Mouse (Mus musculus): ENCODE data around the gene Cfap58. TPM values are rescaled to one million over a fixed set of nuclear protein-coding genes. Genes with fewer than 3 reads are reported as not detected.

Gene Cfap58
- polyA plus RNA-seq, 1 experiment: 49.3 TPM

DNA sequence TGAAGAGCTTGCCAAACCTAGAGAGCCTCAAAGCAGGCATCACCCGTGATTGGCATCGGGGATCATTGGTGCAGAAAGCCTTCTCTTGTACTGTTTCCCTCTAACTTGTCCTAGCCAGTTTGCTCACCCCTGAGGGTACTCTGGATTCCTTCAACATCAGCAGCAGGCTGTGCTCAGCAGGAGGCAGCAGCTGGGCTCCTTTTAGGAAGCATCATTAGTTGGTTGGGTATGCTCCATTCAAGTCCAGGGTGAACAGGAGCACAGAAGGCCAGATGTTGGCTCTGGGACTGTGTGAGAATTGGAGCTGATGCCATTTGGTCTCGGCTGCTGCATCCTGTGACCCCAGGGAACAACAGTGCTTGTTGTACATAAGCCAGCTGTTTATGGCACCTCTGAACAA is 142.2 kb downstream of the Cfap58 start:
- no peaks in the 10 kb centered on the region for H3K27me3 ChIP-seq (ENCODE audit: control insufficient read depth, insufficient read depth, low read length)
- H3K36me3 ChIP-seq (ENCODE audit: control insufficient read depth, insufficient read depth, low read length): no peaks in the 10 kb centered on the region
- no peak for TF ChIP-seq CTCF (IDR thresholded peaks at IDR 0.05; ENCODE audit: control insufficient read depth, insufficient read depth, insufficient replicate concordance, low read depth, low read length)
- TF ChIP-seq POLR2A (IDR thresholded peaks at IDR 0.05; ENCODE audit: control insufficient read depth, low read depth, low read length): no peak
- no peak overlapping the region for H3K4me3 ChIP-seq (ENCODE audit: control insufficient read depth, low read depth, low read length)
- H3K27ac ChIP-seq (ENCODE audit: control insufficient read depth, insufficient read depth, low read depth, low read length): no peak overlapping the region
- no peaks in the 10 kb centered on the region for H3K4me1 ChIP-seq (ENCODE audit: control insufficient read depth, insufficient read depth, low read length)

DNA sequence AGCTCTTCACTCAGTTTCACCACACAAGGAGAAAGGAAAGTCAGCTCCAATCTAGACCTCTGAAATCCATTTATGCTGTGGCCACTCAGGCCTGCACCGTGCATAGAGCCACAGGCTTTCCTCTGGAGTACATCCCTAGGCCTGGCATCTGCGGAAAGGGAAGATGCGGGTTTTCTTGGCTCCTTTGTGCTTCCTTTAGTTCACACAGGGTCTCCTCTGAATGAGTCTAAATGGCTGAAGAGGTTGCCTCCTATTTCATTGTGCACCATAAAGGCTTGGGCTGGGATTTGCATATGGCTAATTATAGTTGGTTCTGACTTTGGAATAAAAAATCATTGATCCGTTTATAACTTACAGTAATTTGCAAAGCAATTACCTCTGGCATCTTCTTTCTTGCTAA is 144.0 kb downstream of the Cfap58 start:
- Histone ChIP-seq H3K4me1 (ENCODE audit: control insufficient read depth, insufficient read depth, low read length) (no peaks in the 10 kb centered on the region), H3K4me3 (ENCODE audit: control insufficient read depth, low read depth, low read length) (no peak overlapping the region), H3K36me3 (ENCODE audit: control insufficient read depth, insufficient read depth, low read length) (no peaks in the 10 kb centered on the region), H3K27ac (ENCODE audit: control insufficient read depth, insufficient read depth, low read depth, low read length) (no peak overlapping the region), H3K27me3 (ENCODE audit: control insufficient read depth, insufficient read depth, low read length) (no peaks in the 10 kb centered on the region)
- TF ChIP-seq POLR2A (IDR thresholded peaks at IDR 0.05; ENCODE audit: control insufficient read depth, low read depth, low read length): no peak
- no peak for TF ChIP-seq CTCF (IDR thresholded peaks at IDR 0.05; ENCODE audit: control insufficient read depth, insufficient read depth, insufficient replicate concordance, low read depth, low read length)

Other genes with a start within 250 kb of the Cfap58 start
- gene Col17a1, start 245.6 kb upstream of the Cfap58 start, polyA plus RNA-seq (2012; rRNA removed): 2.1 and 2.9 TPM in 2 replicates
- 34.1 and 37.8 TPM in 2 replicates for gene Sfr1, start 206.0 kb upstream of the Cfap58 start, polyA plus RNA-seq (2012; rRNA removed)
- 3.1 and 3.7 TPM in 2 replicates for gene Gsto1, start 82.7 kb upstream of the Cfap58 start, polyA plus RNA-seq (2012; rRNA removed)
- 270 and 284 TPM in 2 replicates for gene Gsto2, start 72.1 kb upstream of the Cfap58 start, polyA plus RNA-seq (2012; rRNA removed)
- gene Cfap43, start 18.4 kb upstream of the Cfap58 start, polyA plus RNA-seq (2012; rRNA removed): 95.2 and 103 TPM in 2 replicates
- 43.0 and 48.0 TPM in 2 replicates for gene Itprip, start 18.4 kb upstream of the Cfap58 start, polyA plus RNA-seq (2012; rRNA removed)

All from testis, adult 2 months (tissue).